22 mouse cellular contexts compared by ENCODE assay signal in the genomic region with DNA sequence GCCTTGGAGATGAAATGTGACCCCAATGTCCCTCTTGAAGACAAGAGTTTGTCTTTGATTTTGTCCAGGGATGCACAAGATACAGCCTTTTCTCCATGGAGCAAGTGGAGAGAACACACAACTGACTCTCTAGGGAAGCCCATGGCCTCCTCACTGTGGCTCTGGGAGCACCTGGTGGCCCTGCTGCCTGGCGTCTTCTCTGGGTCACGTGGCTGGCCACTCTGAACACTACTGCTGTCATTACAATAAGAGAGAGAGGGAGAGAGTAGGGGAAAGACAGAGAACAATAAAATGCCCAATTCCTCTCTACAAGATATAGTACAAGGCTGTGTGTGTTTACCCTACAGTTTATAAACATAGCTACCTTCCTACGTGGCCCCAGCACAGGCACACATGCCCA. TPM values are rescaled to one million over a fixed set of nuclear protein-coding genes. Genes with fewer than 3 reads are reported as not detected.
DNase-seq lines count a peak whose midpoint lies in the region; ATAC-seq and TF ChIP-seq lines count a peak whose summit lies in the region.
"Had no signal": no experiment of that assay in that cellular context is flagged by ENCODE, and none has a peak within 500 bp of the region (broad histone marks: within the 10 kb centered on the region; RNA-seq: fewer than 3 reads in every experiment).

No protein-coding gene starts in this region.

- no peak for TF ChIP-seq CTCF in heart, adult 2 months (IDR thresholded peaks at IDR 0.05)

- no peaks in the 10 kb centered on the region for H3K79me2 ChIP-seq in heart, adult 2 months (replicated peaks; ENCODE audit: control insufficient read depth, insufficient read depth, low read length)

- peak; percentile 48 to 62 for DNase-seq in cerebellum, postnatal 25 days
- DNase-seq in cerebellum, postnatal 10 days: no peak
- no peak for DNase-seq in heart, adult 2 months
- no peak for DNase-seq in heart, adult 11 months
- DNase-seq in brain, adult 2 months (ENCODE audit: low read depth, low spot score): peak; percentile 44
- DNase-seq in c-Kit-positive CD71-positive TER-119-positive erythroid progenitor cells, embryonic 14.5 days (ENCODE audit: low spot score): no peak
- DNase-seq: embryo, embryonic 11 days; forebrain, postnatal 0 days; gastrocnemius, postnatal 14 days had no signal

- peak overlapping the region; percentile 65 for H3K27ac ChIP-seq in heart, adult 2 months
- H3K27ac ChIP-seq in heart, embryonic 16.5 days (ENCODE audit: low read length): peak overlapping the region; percentile 66
- H3K27ac ChIP-seq in heart, embryonic 12.5 days (ENCODE audit: poor library complexity, severe bottlenecking): no peak overlapping the region
- H3K27ac ChIP-seq: embryonic facial prominence, embryonic 10.5 days; embryonic facial prominence, embryonic 13.5 days; forebrain, embryonic 13.5 days; gastrocnemius, adult 2 months; hindbrain, embryonic 10.5 days; hindbrain, embryonic 13.5 days; intestine, embryonic 15.5 days had no signal

- peaks cover 2% of the 10 kb centered on the region; the same call in 1 of the 2 replicates for H3K4me1 ChIP-seq in heart, adult 2 months (ENCODE audit: control insufficient read depth, insufficient read depth, low read length)
- peaks cover 8% of the 10 kb centered on the region for H3K4me1 ChIP-seq in heart, embryonic 16.5 days (ENCODE audit: control insufficient read depth, insufficient read depth, low read length)
- H3K4me1 ChIP-seq in heart, embryonic 12.5 days (replicated peaks): peaks cover 20% of the 10 kb centered on the region
- H3K4me1 ChIP-seq: embryonic facial prominence, embryonic 10.5 days; forebrain, embryonic 13.5 days; hindbrain, embryonic 13.5 days; intestine, embryonic 15.5 days had no signal

- no peaks in the 10 kb centered on the region for H3K36me3 ChIP-seq in heart, adult 2 months (ENCODE audit: control insufficient read depth, insufficient read depth, low read length)
- peaks cover 3% of the 10 kb centered on the region; the same call in 1 of the 2 replicates for H3K36me3 ChIP-seq in heart, embryonic 16.5 days (ENCODE audit: control insufficient read depth, insufficient read depth)
- H3K36me3 ChIP-seq in heart, embryonic 12.5 days: peaks cover 37% of the 10 kb centered on the region
- H3K36me3 ChIP-seq: embryonic facial prominence, embryonic 13.5 days; intestine, embryonic 15.5 days had no signal

- no peak overlapping the region for H3K4me2 ChIP-seq in heart, embryonic 16.5 days (ENCODE audit: low read depth, low read length)
- no peak overlapping the region for H3K4me2 ChIP-seq in heart, embryonic 12.5 days
- H3K4me2 ChIP-seq: embryonic facial prominence, embryonic 13.5 days; forebrain, embryonic 13.5 days; hindbrain, embryonic 13.5 days; intestine, embryonic 15.5 days had no signal

- no peaks in the 10 kb centered on the region for H3K9me3 ChIP-seq in heart, embryonic 16.5 days (replicated peaks; ENCODE audit: control insufficient read depth, low read length)
- H3K9me3 ChIP-seq in heart, embryonic 12.5 days (replicated peaks): no peaks in the 10 kb centered on the region
- H3K9me3 ChIP-seq: embryonic facial prominence, embryonic 10.5 days; embryonic facial prominence, embryonic 13.5 days; forebrain, embryonic 13.5 days; hindbrain, embryonic 10.5 days; hindbrain, embryonic 13.5 days; intestine, embryonic 15.5 days had no signal

- H3K27me3 ChIP-seq in heart, adult 2 months (ENCODE audit: control insufficient read depth, insufficient read depth, low read length): no peaks in the 10 kb centered on the region
- no peaks in the 10 kb centered on the region for H3K27me3 ChIP-seq in heart, embryonic 16.5 days (ENCODE audit: control insufficient read depth, insufficient read depth, low read length)
- H3K27me3 ChIP-seq in heart, embryonic 12.5 days (replicated peaks): no peaks in the 10 kb centered on the region
- H3K27me3 ChIP-seq: embryonic facial prominence, embryonic 13.5 days; forebrain, embryonic 13.5 days; hindbrain, embryonic 13.5 days; intestine, embryonic 15.5 days had no signal

- ATAC-seq in heart, embryonic 16.5 days (replicated peaks; ENCODE audit: extremely low read depth, insufficient read depth, low FRiP score): no peak
- no peak for ATAC-seq in heart, embryonic 12.5 days (ENCODE audit: insufficient number of reproducible peaks, low FRiP score)
- ATAC-seq: CD4-positive, CD25-positive, alpha-beta regulatory T cell, adult 4 months; forebrain, embryonic 13.5 days; forebrain, postnatal 0 days; hindbrain, embryonic 16.5 days; intestine, embryonic 15.5 days had no signal

- intact Hi-C loops in heart, adult 2 months (cut with DNase I): no loop called here

- H3K9ac ChIP-seq in heart, adult 2 months (ENCODE audit: low read depth, low read length): no peak overlapping the region
- no peak overlapping the region for H3K9ac ChIP-seq in heart, embryonic 16.5 days (ENCODE audit: low read length)
- no peak overlapping the region for H3K9ac ChIP-seq in heart, embryonic 12.5 days
- H3K9ac ChIP-seq: embryonic facial prominence, embryonic 13.5 days; forebrain, embryonic 13.5 days; forebrain, postnatal 0 days; hindbrain, embryonic 13.5 days; intestine, embryonic 15.5 days had no signal

- TF ChIP-seq EP300 in heart, adult 2 months (IDR thresholded peaks at IDR 0.05; ENCODE audit: insufficient read depth, low read depth, low read length): no peak

- WGBS in heart, adult 2 months: 52% methylated on average over 3 of the region's 3 CpGs
- 81% methylated on average over 3 of the region's 3 CpGs for WGBS in heart, embryonic 16.5 days
- 78% methylated on average over 3 of the region's 3 CpGs for WGBS in heart, embryonic 12.5 days

- TF ChIP-seq POLR2A in heart, adult 2 months (IDR thresholded peaks at IDR 0.05; ENCODE audit: insufficient read depth, low read depth, low read length): no peak

- H3K4me3 ChIP-seq in heart, adult 2 months: no peak overlapping the region
- H3K4me3 ChIP-seq in heart, embryonic 16.5 days (ENCODE audit: low read length): no peak overlapping the region
- no peak overlapping the region for H3K4me3 ChIP-seq in heart, embryonic 12.5 days
- H3K4me3 ChIP-seq: embryonic facial prominence, embryonic 10.5 days; embryonic facial prominence, embryonic 13.5 days; erythroblast, embryonic 14.5 days; forebrain, embryonic 13.5 days; gastrocnemius, adult 2 months; hindbrain, embryonic 10.5 days; hindbrain, embryonic 13.5 days; intestine, embryonic 15.5 days had no signal

RNA-seq across cellular contexts. Expression of a gene that starts 40.2 kb away (rescaled TPM):
- 1 to 10 TPM; 4.6 to 4.7 TPM for total RNA-seq in heart, adult 2 months (2021)
- polyA plus RNA-seq in heart, adult 2 months (2012; rRNA removed): 8.7 and 9.1 TPM in 2 replicates
- 38.9 and 44.8 TPM in 2 replicates for polyA plus RNA-seq in heart, embryonic 16.5 days (2015; fragmentation: Nextera tagmentation; extraction: Ambion mirVana)
- polyA plus RNA-seq in heart, embryonic 12.5 days (2016; fragmentation: Nextera tagmentation; extraction: Ambion mirVana): 97.5 and 105 TPM in 2 replicates
- total RNA-seq: gastrocnemius, adult 2 months; MEL had no signal
- polyA plus RNA-seq: erythroblast, embryonic 14.5 days had no signal

Comparison
In these comparisons a context has a peak if more than half of its experiments do, and no peak if none do; other contexts are left out.
1. DNase-seq: peak in cerebellum, postnatal 25 days (2 of 2) and brain, adult 2 months (single experiment); none in cerebellum, postnatal 10 days (0 of 2), heart, adult 2 months (0 of 2), heart, adult 11 months (single experiment) and c-Kit-positive CD71-positive TER-119-positive erythroid progenitor cells, embryonic 14.5 days (single experiment).